Mouse (Mus musculus) mesoderm, embryonic 11.5 days (tissue): ENCODE measurements around the gene Dennd4a.
"Not testable (repeated sequence)": the region's sequence is repeated elsewhere in the genome, so short reads cannot be mapped to it uniquely, and the experiment has no call there.

Experiments
- DNase-seq: peaks from one replicate; pipeline ENCODE4 v3.0.0-alpha.2; 2012; ENCODE audit warnings: low read depth, low spot score

Dennd4a gene

GRCm38 (mm10) chr9:64811538-64812474 is 666 bp downstream of the Dennd4a start:
- peak; percentile 70 for DNase-seq

- no peak for DNase-seq
These were observed 1.3 kb downstream of the Dennd4a start for GRCm38 (mm10) chr9:64812475-64812860.

GRCm38 (mm10) chr9:64814273-64814672 is 3.1 kb downstream of the Dennd4a start:
- no peak for DNase-seq

GRCm38 (mm10) chr9:64819686-64820085 is 8.5 kb downstream of the Dennd4a start:
- DNase-seq = not testable (repeated sequence)

GRCm38 (mm10) chr9:64820086-64820795 is 9.1 kb downstream of the Dennd4a start:
- no peak for DNase-seq

GRCm38 (mm10) chr9:64822235-64822634 is 11.1 kb downstream of the Dennd4a start:
- no peak for DNase-seq

GRCm38 (mm10) chr9:64824389-64825008 is 13.4 kb downstream of the Dennd4a start:
- DNase-seq = no peak

- DNase-seq = no peak
These were observed 19.0 kb downstream of the Dennd4a start for GRCm38 (mm10) chr9:64830092-64830618.

- no peak for DNase-seq
These were observed 19.5 kb downstream of the Dennd4a start for GRCm38 (mm10) chr9:64830641-64831040.

- DNase-seq = no peak
These were observed 20.6 kb downstream of the Dennd4a start for GRCm38 (mm10) chr9:64831760-64832159.

- DNase-seq = no peak
These were observed 23.3 kb downstream of the Dennd4a start for GRCm38 (mm10) chr9:64834418-64834817.

- DNase-seq = no peak
These were observed 34.2 kb downstream of the Dennd4a start for GRCm38 (mm10) chr9:64845355-64845754.

GRCm38 (mm10) chr9:64849548-64849947 is 38.4 kb downstream of the Dennd4a start:
- DNase-seq = no peak

- DNase-seq = no peak
These were observed 48.9 kb downstream of the Dennd4a start for GRCm38 (mm10) chr9:64860083-64860482.

GRCm38 (mm10) chr9:64862687-64863086 is 51.5 kb downstream of the Dennd4a start:
- no peak for DNase-seq

- no peak for DNase-seq
These were observed 74.9 kb downstream of the Dennd4a start for GRCm38 (mm10) chr9:64886008-64886407.

GRCm38 (mm10) chr9:64896605-64897004 is 85.5 kb downstream of the Dennd4a start:
- no peak for DNase-seq

- DNase-seq = no peak
These were observed 91.7 kb downstream of the Dennd4a start for GRCm38 (mm10) chr9:64902866-64903265.

- peak; percentile 81 for DNase-seq
These were observed 92.2 kb downstream of the Dennd4a start for GRCm38 (mm10) chr9:64903386-64903785.

- no peak for DNase-seq
These were observed 93.9 kb downstream of the Dennd4a start for GRCm38 (mm10) chr9:64904917-64905640.

- DNase-seq = no peak
These were observed 96.3 kb downstream of the Dennd4a start for GRCm38 (mm10) chr9:64907441-64907840.
